Mouse (Mus musculus): ENCODE results near the gene Mcm8.

Mcm8 gene

DNA sequence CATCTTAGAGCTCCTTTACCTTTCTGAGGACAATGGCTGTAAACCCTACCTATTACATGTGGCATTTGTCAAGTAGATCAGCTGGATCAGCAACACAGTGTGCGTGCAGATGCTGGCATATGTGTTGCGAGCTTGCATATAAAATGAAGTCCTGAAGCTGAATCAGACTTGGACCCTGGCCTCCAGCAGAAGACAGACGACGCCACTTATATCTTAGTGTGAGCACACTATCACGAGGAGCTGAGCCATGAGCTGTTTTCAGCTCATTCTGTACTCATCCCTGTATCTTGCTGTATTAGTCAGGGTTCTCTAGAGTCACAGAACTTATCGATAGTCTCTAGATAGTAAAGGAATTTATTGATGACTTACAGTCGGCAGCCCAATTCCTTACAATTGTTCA is 69.4 kb downstream of the Mcm8 start:
- H3K27me3 ChIP-seq (ENCODE audit: control insufficient read depth, insufficient read depth, low read length, poor library complexity, severe bottlenecking) = no peaks in the 10 kb centered on the region
- no peaks in the 10 kb centered on the region for H3K36me3 ChIP-seq (ENCODE audit: control insufficient read depth, insufficient read depth, low read length, poor library complexity, severe bottlenecking)
- no peak for DNase-seq (ENCODE audit: low read depth, low spot score)
